Mouse (Mus musculus) lung, embryonic 16.5 days (tissue): ENCODE results near the gene Col4a3bp. TPM values are rescaled to one million over a fixed set of nuclear protein-coding genes. Genes with fewer than 3 reads are reported as not detected.

Experiments used
- ATAC-seq: fragments of 200-750 bp; cut with Nextera tagmentation; 2 replicates; pipeline ENCODE4 v1.8.0; 2017; ENCODE audit warnings: low read depth, mild to moderate bottlenecking, moderate library complexity
- H3K27ac ChIP-seq: fragments of 300-500 bp; sonication (generic); 2 replicates; pipeline ENCODE4 v1.5.1; 2014; ENCODE audit warnings: mild to moderate bottlenecking, control low read depth, low read length
- H3K27me3 ChIP-seq: fragments of 300-500 bp; sonication (generic); 2 replicates; pipeline ENCODE4 v1.6.1; 2014; ENCODE audit warnings: low read depth, low read length, mixed read lengths; ENCODE audit not compliant: control insufficient read depth, insufficient read depth
- H3K36me3 ChIP-seq: fragments of 300-500 bp; sonication (generic); 2 replicates; pipeline ENCODE4 v1.6.1; 2014; ENCODE audit warnings: low read length; ENCODE audit not compliant: control insufficient read depth, insufficient read depth
- H3K4me1 ChIP-seq: fragments of 300-500 bp; sonication (generic); replicated peaks from 2 replicates; pipeline ENCODE4 v1.6.1; 2014; ENCODE audit warnings: low read length, mixed read lengths; ENCODE audit not compliant: control insufficient read depth, insufficient read depth
- H3K4me2 ChIP-seq: fragments of 300-500 bp; sonication (generic); 2 replicates; pipeline ENCODE4 v1.6.1; 2014; ENCODE audit warnings: low read depth, low read length, control low read depth
- H3K4me3 ChIP-seq: fragments of 300-500 bp; sonication (generic); 2 replicates; pipeline ENCODE4 v1.5.1; 2014; ENCODE audit warnings: mild to moderate bottlenecking, low read length, control low read depth
- H3K9ac ChIP-seq: fragments of 300-500 bp; sonication (generic); 2 replicates; pipeline ENCODE4 v1.6.1; 2014; ENCODE audit warnings: low read length, control low read depth
- H3K9me3 ChIP-seq: fragments of 300-500 bp; sonication (generic); 2 replicates; pipeline ENCODE4 v1.6.1; 2016; ENCODE audit warnings: low read length; ENCODE audit not compliant: control insufficient read depth
- WGBS: fragments of 180-500 bp; shearing (Covaris S2); extraction: QIAGEN DNeasy Blood & Tissue Kit; methylation state at CpG from one replicate; pipeline ENCODE4 v1.1.7; 2014; 5-methylcytosine and 5-hydroxymethylcytosine counted together
- polyA plus RNA-seq: library from polyadenylated mRNA; unstranded; fragments of >200 nt; fragmentation: Nextera tagmentation; extraction: Ambion mirVana; gene quantifications from 2 replicates; pipeline ENCODE4 v1.2.1, GENCODE M21; 2015

The Col4a3bp gene
- polyA plus RNA-seq, 1 experiment from 2014 or later = 9.2 TPM

- no peak overlapping the region for H3K9ac ChIP-seq
- H3K4me3 ChIP-seq = no peak overlapping the region
- no peak for ATAC-seq
- H3K9me3 ChIP-seq = no peaks in the 10 kb centered on the region
- no peaks in the 10 kb centered on the region for H3K36me3 ChIP-seq
- WGBS = 78% methylated on average over 1 of the region's 1 CpGs
- H3K27ac ChIP-seq = peak overlapping the region; percentile 27; the same call in 1 of the 2 replicates
- H3K27me3 ChIP-seq = no peaks in the 10 kb centered on the region
- H3K4me1 ChIP-seq = no peaks in the 10 kb centered on the region
- no peak overlapping the region for H3K4me2 ChIP-seq
Measured at GRCm38 (mm10) chr13:96588642-96589041, 46.2 kb downstream of the Col4a3bp start.

- Histone ChIP-seq H3K4me1 (no peaks in the 10 kb centered on the region), H3K9ac (no peak overlapping the region), H3K27me3 (no peaks in the 10 kb centered on the region), H3K4me2 (no peak overlapping the region), H3K27ac (no peak overlapping the region), H3K4me3 (no peak overlapping the region), H3K9me3 (no peaks in the 10 kb centered on the region), H3K36me3 (no peaks in the 10 kb centered on the region)
- WGBS = 0% methylated on average over 1 of the region's 1 CpGs
- no peak for ATAC-seq
Measured at GRCm38 (mm10) chr13:96593621-96594020, 51.2 kb downstream of the Col4a3bp start.

- H3K4me2 ChIP-seq = no peak overlapping the region
- H3K9ac ChIP-seq = no peak overlapping the region
- 87% methylated on average over 4 of the region's 4 CpGs for WGBS
- no peaks in the 10 kb centered on the region for H3K27me3 ChIP-seq
- no peak for ATAC-seq
- H3K9me3 ChIP-seq = no peaks in the 10 kb centered on the region
- no peaks in the 10 kb centered on the region for H3K4me1 ChIP-seq
- H3K27ac ChIP-seq = no peak overlapping the region
- H3K36me3 ChIP-seq = peaks cover 3% of the 10 kb centered on the region; the same call in 1 of the 2 replicates
- H3K4me3 ChIP-seq = no peak overlapping the region
Measured at GRCm38 (mm10) chr13:96594070-96594469, 51.7 kb downstream of the Col4a3bp start.

GRCm38 (mm10) chr13:96599182-96599581, 56.8 kb downstream of the Col4a3bp start:
- Histone ChIP-seq H3K36me3 (peaks cover 9% of the 10 kb centered on the region; the same call in 1 of the 2 replicates), H3K4me1 (no peaks in the 10 kb centered on the region), H3K4me2 (no peak overlapping the region), H3K9me3 (no peaks in the 10 kb centered on the region), H3K27ac (no peak overlapping the region), H3K27me3 (no peaks in the 10 kb centered on the region), H3K9ac (no peak overlapping the region), H3K4me3 (no peak overlapping the region)
- ATAC-seq = no peak
- WGBS = 92% methylated on average over 9 of the region's 9 CpGs

GRCm38 (mm10) chr13:96604242-96604641, 61.8 kb downstream of the Col4a3bp start:
- H3K4me2 ChIP-seq = no peak overlapping the region
- ATAC-seq = no peak
- H3K9me3 ChIP-seq = no peaks in the 10 kb centered on the region
- no peaks in the 10 kb centered on the region for H3K4me1 ChIP-seq
- WGBS = 89% methylated on average over 2 of the region's 2 CpGs
- no peak overlapping the region for H3K4me3 ChIP-seq
- H3K9ac ChIP-seq = no peak overlapping the region
- H3K36me3 ChIP-seq = peaks cover 8% of the 10 kb centered on the region; the same call in 1 of the 2 replicates
- no peak overlapping the region for H3K27ac ChIP-seq
- no peaks in the 10 kb centered on the region for H3K27me3 ChIP-seq

GRCm38 (mm10) chr13:96614615-96615014, 72.2 kb downstream of the Col4a3bp start:
- WGBS = 84% methylated on average over 3 of the region's 3 CpGs
- Histone ChIP-seq H3K27me3 (no peaks in the 10 kb centered on the region), H3K4me1 (no peaks in the 10 kb centered on the region), H3K9me3 (no peaks in the 10 kb centered on the region), H3K36me3 (peaks cover 3% of the 10 kb centered on the region; the same call in 1 of the 2 replicates), H3K9ac (no peak overlapping the region), H3K27ac (no peak overlapping the region), H3K4me3 (no peak overlapping the region), H3K4me2 (no peak overlapping the region)
- no peak for ATAC-seq

GRCm38 (mm10) chr13:96620891-96621290, 78.5 kb downstream of the Col4a3bp start:
- H3K4me3 ChIP-seq = no peak overlapping the region

GRCm38 (mm10) chr13:96630396-96630795, 88.0 kb downstream of the Col4a3bp start:
- H3K36me3 ChIP-seq = peaks cover 16% of the 10 kb centered on the region
- no peaks in the 10 kb centered on the region for H3K27me3 ChIP-seq
- no peak overlapping the region for H3K9ac ChIP-seq
- H3K27ac ChIP-seq = no peak overlapping the region
- H3K9me3 ChIP-seq = no peaks in the 10 kb centered on the region
- ATAC-seq = no peak
- no peaks in the 10 kb centered on the region for H3K4me1 ChIP-seq
- no peak overlapping the region for H3K4me3 ChIP-seq
- WGBS = 93% methylated on average over 4 of the region's 4 CpGs
- no peak overlapping the region for H3K4me2 ChIP-seq

More at GRCm38 (mm10) chr13:96620891-96621290, 78.5 kb downstream of the Col4a3bp start:
- no peak overlapping the region for H3K4me2 ChIP-seq
- H3K27me3 ChIP-seq = no peaks in the 10 kb centered on the region
- ATAC-seq = no peak
- WGBS = 14% methylated on average over 1 of the region's 1 CpGs
- no peak overlapping the region for H3K27ac ChIP-seq
- no peaks in the 10 kb centered on the region for H3K4me1 ChIP-seq
- no peaks in the 10 kb centered on the region for H3K9me3 ChIP-seq
- no peak overlapping the region for H3K9ac ChIP-seq
- peaks cover 8% of the 10 kb centered on the region; the same call in 1 of the 2 replicates for H3K36me3 ChIP-seq

GRCm38 (mm10) chr13:96644168-96644567, 101.8 kb downstream of the Col4a3bp start:
- ATAC-seq = no peak
- Histone ChIP-seq H3K4me2 (no peak overlapping the region), H3K9me3 (no peaks in the 10 kb centered on the region), H3K27me3 (no peaks in the 10 kb centered on the region), H3K4me1 (no peaks in the 10 kb centered on the region), H3K36me3 (no peaks in the 10 kb centered on the region; the same call in 1 of the 2 replicates), H3K27ac (no peak overlapping the region), H3K4me3 (no peak overlapping the region), H3K9ac (no peak overlapping the region)
- WGBS = 57% methylated on average over 2 of the region's 2 CpGs

- no peaks in the 10 kb centered on the region for H3K4me1 ChIP-seq
- H3K9me3 ChIP-seq = no peaks in the 10 kb centered on the region
- H3K4me2 ChIP-seq = no peak overlapping the region
- no peak overlapping the region for H3K27ac ChIP-seq
- no peak overlapping the region for H3K4me3 ChIP-seq
- ATAC-seq = no peak
- 65% methylated on average over 5 of the region's 5 CpGs for WGBS
- H3K36me3 ChIP-seq = peaks cover 8% of the 10 kb centered on the region
- H3K27me3 ChIP-seq = no peaks in the 10 kb centered on the region
- H3K9ac ChIP-seq = no peak overlapping the region
Measured at GRCm38 (mm10) chr13:96645822-96646221, 103.4 kb downstream of the Col4a3bp start.
